Mouse (Mus musculus): Measurements from ENCODE around the gene Eml6.

DNA sequence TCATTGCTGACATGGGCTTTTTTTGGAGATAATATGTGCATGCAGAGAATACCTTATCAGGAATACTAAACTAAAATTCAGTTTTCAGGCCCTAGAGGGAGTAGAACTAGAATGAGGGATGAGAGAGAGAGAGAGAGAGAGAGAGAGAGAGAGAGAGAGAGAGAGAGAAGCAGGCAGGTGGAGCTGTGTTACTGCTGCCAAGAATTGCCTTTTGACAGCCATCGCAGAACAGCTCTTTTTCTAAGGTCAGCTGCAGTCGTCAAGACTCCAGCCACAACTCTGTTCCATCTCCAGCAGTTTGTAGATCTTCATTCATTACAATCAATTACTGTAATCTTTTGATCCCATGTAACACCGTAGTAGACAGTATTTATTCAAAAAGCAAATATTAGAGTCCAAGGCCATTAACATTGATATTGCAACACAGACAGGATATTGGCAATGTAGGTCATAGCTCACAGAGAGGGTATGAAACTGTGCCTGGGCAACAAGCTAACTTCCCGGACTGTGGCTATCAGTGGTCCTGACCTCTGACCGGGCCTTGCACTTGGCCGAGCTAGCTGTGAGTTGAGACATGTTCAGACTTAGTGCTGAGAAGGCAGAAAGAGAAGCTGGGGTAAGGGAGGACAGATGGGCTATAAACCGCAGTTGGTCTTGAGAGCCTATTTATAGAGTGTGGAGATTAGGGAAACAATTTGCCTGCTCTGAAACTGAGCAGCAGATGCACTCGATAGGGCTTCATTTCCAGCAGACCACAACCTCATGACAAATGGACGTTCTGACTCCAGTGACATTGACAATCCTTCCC lies 217.5 kb downstream of the Eml6 start:
- no peak for TF ChIP-seq ZC3H11A (IDR thresholded peaks at IDR 0.05; ENCODE audit: borderline replicate concordance, low read depth, low read length)
- no peak for TF ChIP-seq HCFC1 (IDR thresholded peaks at IDR 0.05; ENCODE audit: borderline replicate concordance, insufficient read depth, low read length)
- TF ChIP-seq ZNF384 (IDR thresholded peaks at IDR 0.05; ENCODE audit: low read depth, low read length), result no peak
- no peak for TF ChIP-seq MAFK (IDR thresholded peaks at IDR 0.05; ENCODE audit: insufficient read depth, low read depth, low read length)
- no peak for TF ChIP-seq CHD2 (IDR thresholded peaks at IDR 0.05; ENCODE audit: low read depth, low read length)
